Mouse (Mus musculus): Measurements from ENCODE around the gene Dcaf4. TPM values are rescaled to one million over a fixed set of nuclear protein-coding genes. Genes with fewer than 3 reads are reported as not detected.
A peak's percentile ranks its signal among the peaks of the same experiment; 100 is the strongest.

The Dcaf4 gene
- polyA plus RNA-seq, 1 experiment, result not detected

GRCm38 (mm10) chr12:83578356-83578755, 58.1 kb downstream of the Dcaf4 start:
- Histone ChIP-seq H3K27ac (ENCODE audit: insufficient read depth, low read depth, low read length) (no peak overlapping the region), H3K4me1 (ENCODE audit: control insufficient read depth, insufficient read depth, low read length) (peaks cover 10% of the 10 kb centered on the region; the same call in 1 of the 2 replicates), H3K4me3 (ENCODE audit: insufficient read depth, low read depth, low read length) (no peak overlapping the region)
- WGBS, result 93% methylated on average over 2 of the region's 2 CpGs
- no peak for TF ChIP-seq POLR2A (IDR thresholded peaks at IDR 0.05; ENCODE audit: insufficient read depth, low read depth, low read length)
- no peak for TF ChIP-seq CTCF (IDR thresholded peaks at IDR 0.05; ENCODE audit: insufficient read depth, low read depth, low read length)

- Histone ChIP-seq H3K27ac (ENCODE audit: insufficient read depth, low read depth, low read length) (no peak overlapping the region), H3K4me1 (ENCODE audit: control insufficient read depth, insufficient read depth, low read length) (peaks cover 13% of the 10 kb centered on the region; the same call in 1 of the 2 replicates), H3K4me3 (ENCODE audit: insufficient read depth, low read depth, low read length) (no peak overlapping the region)
- TF ChIP-seq CTCF (IDR thresholded peaks at IDR 0.05; ENCODE audit: insufficient read depth, low read depth, low read length) (no peak), POLR2A (IDR thresholded peaks at IDR 0.05; ENCODE audit: insufficient read depth, low read depth, low read length) (no peak)
- WGBS, result 25% methylated on average over 3 of the region's 3 CpGs
These were observed 58.8 kb downstream of the Dcaf4 start for GRCm38 (mm10) chr12:83578896-83579569.

GRCm38 (mm10) chr12:83580283-83580682, 60.0 kb downstream of the Dcaf4 start:
- H3K4me1 ChIP-seq (ENCODE audit: control insufficient read depth, insufficient read depth, low read length), result peaks cover 13% of the 10 kb centered on the region; the same call in 1 of the 2 replicates
- H3K4me3 ChIP-seq (ENCODE audit: insufficient read depth, low read depth, low read length), result no peak overlapping the region
- no peak overlapping the region for H3K27ac ChIP-seq (ENCODE audit: insufficient read depth, low read depth, low read length)
- no peak for TF ChIP-seq CTCF (IDR thresholded peaks at IDR 0.05; ENCODE audit: insufficient read depth, low read depth, low read length)
- no peak for TF ChIP-seq POLR2A (IDR thresholded peaks at IDR 0.05; ENCODE audit: insufficient read depth, low read depth, low read length)
- WGBS, result 88% methylated on average over 3 of the region's 3 CpGs

GRCm38 (mm10) chr12:83582106-83582505, 61.8 kb downstream of the Dcaf4 start:
- TF ChIP-seq CTCF (IDR thresholded peaks at IDR 0.05; ENCODE audit: insufficient read depth, low read depth, low read length) (no peak), POLR2A (IDR thresholded peaks at IDR 0.05; ENCODE audit: insufficient read depth, low read depth, low read length) (no peak)
- Histone ChIP-seq H3K4me1 (ENCODE audit: control insufficient read depth, insufficient read depth, low read length) (peaks cover 13% of the 10 kb centered on the region; the same call in 1 of the 2 replicates), H3K4me3 (ENCODE audit: insufficient read depth, low read depth, low read length) (no peak overlapping the region), H3K27ac (ENCODE audit: insufficient read depth, low read depth, low read length) (0 out of 2 replicates have a peak overlapping the region, but pooled peaks have one; percentile 40)
- WGBS, result 69% methylated on average over 4 of the region's 4 CpGs

GRCm38 (mm10) chr12:83582747-83583146, 62.5 kb downstream of the Dcaf4 start:
- TF ChIP-seq POLR2A (IDR thresholded peaks at IDR 0.05; ENCODE audit: insufficient read depth, low read depth, low read length), result no peak
- TF ChIP-seq CTCF (IDR thresholded peaks at IDR 0.05; ENCODE audit: insufficient read depth, low read depth, low read length), result no peak
- Histone ChIP-seq H3K4me1 (ENCODE audit: control insufficient read depth, insufficient read depth, low read length) (peaks cover 13% of the 10 kb centered on the region; the same call in 1 of the 2 replicates), H3K27ac (ENCODE audit: insufficient read depth, low read depth, low read length) (no peak overlapping the region), H3K4me3 (ENCODE audit: insufficient read depth, low read depth, low read length) (no peak overlapping the region)
- 69% methylated on average over 4 of the region's 4 CpGs for WGBS

GRCm38 (mm10) chr12:83586628-83587027, 66.4 kb downstream of the Dcaf4 start:
- 97% methylated on average over 5 of the region's 5 CpGs for WGBS
- TF ChIP-seq CTCF (IDR thresholded peaks at IDR 0.05; ENCODE audit: insufficient read depth, low read depth, low read length) (no peak), POLR2A (IDR thresholded peaks at IDR 0.05; ENCODE audit: insufficient read depth, low read depth, low read length) (no peak)
- Histone ChIP-seq H3K4me3 (ENCODE audit: insufficient read depth, low read depth, low read length) (no peak overlapping the region), H3K4me1 (ENCODE audit: control insufficient read depth, insufficient read depth, low read length) (peaks cover 5% of the 10 kb centered on the region; the same call in 1 of the 2 replicates), H3K27ac (ENCODE audit: insufficient read depth, low read depth, low read length) (no peak overlapping the region)

Other genes with a start within 250 kb of the Dcaf4 start
- gene Dpf3, start 32.8 kb upstream of the Dcaf4 start, polyA plus RNA-seq (2012; ENCODE audit: insufficient read depth, insufficient read length, low replicate concordance, missing spikeins), result not detected in 2 replicates
- 152 TPM in 1 of 2 replicates, not detected in the other for gene Zfyve1, start 76.8 kb downstream of the Dcaf4 start, polyA plus RNA-seq (2012; ENCODE audit: insufficient read depth, insufficient read length, low replicate concordance, missing spikeins)
- gene Rbm25, start 110.8 kb downstream of the Dcaf4 start, polyA plus RNA-seq (2012; ENCODE audit: insufficient read depth, insufficient read length, low replicate concordance, missing spikeins), result 331 and 373 TPM in 2 replicates
- not detected in 2 replicates for gene Psen1, start 167.7 kb downstream of the Dcaf4 start, polyA plus RNA-seq (2012; ENCODE audit: insufficient read depth, insufficient read length, low replicate concordance, missing spikeins)
- gene Papln, start 243.2 kb downstream of the Dcaf4 start, polyA plus RNA-seq (2012; ENCODE audit: insufficient read depth, insufficient read length, low replicate concordance, missing spikeins), result not detected in 2 replicates

Data from olfactory bulb, adult 2 months (tissue).